Mouse (Mus musculus) bone marrow macrophage, adult 2 months (primary cell): ENCODE data around the gene Snx1.

Experiments used
- CTCF ChIP-seq: IDR thresholded peaks from 2 replicates; pipeline ENCODE4 v1.5.1; 2012; ENCODE audit warnings: low read depth, mild to moderate bottlenecking, low read length, moderate library complexity
- POLR2A ChIP-seq: IDR thresholded peaks from 2 replicates; pipeline ENCODE4 v1.6.1; 2012; ENCODE audit warnings: mild to moderate bottlenecking, low read depth, low read length, borderline replicate concordance

DNA sequence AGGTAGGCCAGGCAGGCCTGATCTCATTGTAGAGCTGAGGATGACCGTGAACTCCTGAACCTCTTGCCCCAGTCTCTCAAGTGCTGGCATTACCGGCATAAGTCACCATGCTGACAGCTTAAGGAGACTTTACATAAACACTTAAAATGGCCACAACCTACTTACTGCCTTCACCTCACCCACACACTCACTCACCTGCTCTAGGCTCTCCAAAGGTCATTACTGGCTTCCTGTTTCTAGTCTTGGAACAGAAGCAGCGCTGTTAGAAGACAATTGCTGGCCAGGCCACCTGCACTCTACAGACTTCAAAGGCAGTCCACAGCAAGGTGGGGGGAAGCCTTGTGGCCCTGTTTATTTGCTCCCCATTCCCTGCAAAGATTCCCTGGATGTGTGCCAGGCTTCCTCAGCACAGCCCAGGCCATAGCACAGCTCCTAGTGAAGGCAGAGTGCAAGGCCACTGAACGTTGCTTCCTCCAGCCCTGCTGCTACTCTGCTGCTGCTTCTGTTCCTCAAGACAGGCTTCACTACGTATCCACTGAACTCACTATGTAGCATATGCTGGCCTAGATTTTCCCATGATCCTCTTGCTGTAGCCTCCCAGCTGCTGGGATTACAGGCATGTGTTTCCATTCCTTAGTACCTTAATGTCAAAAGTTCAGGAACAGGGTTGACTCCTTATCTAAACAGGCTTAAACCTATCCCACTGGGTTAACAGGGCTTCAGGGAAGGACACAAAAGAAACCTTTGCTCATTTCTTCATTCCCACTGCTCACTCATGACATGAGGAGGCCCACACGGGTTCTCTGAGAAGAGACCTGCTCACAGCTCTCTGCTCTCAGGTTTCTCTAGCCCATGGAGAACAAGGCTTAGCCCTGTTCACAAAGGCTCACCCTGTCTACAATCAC lies 34.8 kb downstream of the Snx1 start:
- no peak for TF ChIP-seq CTCF
- TF ChIP-seq POLR2A: no peak
